In the genomic region with DNA sequence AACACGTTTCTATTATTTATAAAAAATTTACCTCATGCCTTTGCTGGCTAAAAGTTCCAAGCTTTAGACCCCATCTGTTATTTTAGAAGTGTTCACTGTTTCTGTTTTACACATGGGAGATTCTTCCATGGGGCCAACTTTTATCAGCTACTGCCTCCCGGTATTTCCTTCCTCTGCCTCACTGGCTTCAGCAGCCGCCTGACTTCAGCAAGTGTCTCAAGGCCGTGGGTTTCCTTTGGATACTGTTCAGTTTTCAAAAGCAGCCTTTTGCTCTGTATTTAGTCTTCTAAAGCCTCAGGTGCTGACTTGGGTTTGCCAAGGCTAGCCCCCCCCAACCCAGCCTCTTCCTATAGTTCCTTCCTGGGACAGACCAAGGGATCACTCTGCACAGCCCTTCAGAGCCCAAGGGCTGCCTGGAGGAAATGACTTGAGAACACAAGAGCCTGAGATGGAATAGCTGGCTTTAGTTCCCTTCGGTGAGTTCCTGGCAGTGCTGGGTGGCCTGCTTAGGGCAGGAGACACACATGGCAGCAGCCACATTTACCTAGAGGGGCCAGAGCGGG, we compare ENCODE assay signal across 15 mouse cellular contexts.
DNase-seq lines count a peak whose midpoint lies in the region; ATAC-seq and TF ChIP-seq lines count a peak whose summit lies in the region.
"Had no signal": no experiment of that assay in that cellular context is flagged by ENCODE, and none has a peak within 500 bp of the region (broad histone marks: within the 10 kb centered on the region; RNA-seq: fewer than 3 reads in every experiment).

No protein-coding gene starts in this region.

- H3K4me3 ChIP-seq in gastrocnemius, adult 2 months, result no peak overlapping the region
- no peak overlapping the region for H3K4me3 ChIP-seq in lung, embryonic 14.5 days (ENCODE audit: low read depth, low read length)
- no peak overlapping the region for H3K4me3 ChIP-seq in heart, postnatal 0 days (ENCODE audit: low read depth, low read length)
- H3K4me3 ChIP-seq in stomach, embryonic 15.5 days (replicated peaks), result no peak overlapping the region
- H3K4me3 ChIP-seq: erythroblast, embryonic 14.5 days; midbrain, embryonic 10.5 days; neural tube, embryonic 12.5 days had no signal

- no peaks in the 10 kb centered on the region for H3K9me3 ChIP-seq in lung, embryonic 14.5 days (ENCODE audit: low read depth, low read length)
- no peaks in the 10 kb centered on the region for H3K9me3 ChIP-seq in heart, postnatal 0 days (replicated peaks; ENCODE audit: control insufficient read depth, low read length)
- H3K9me3 ChIP-seq in stomach, embryonic 15.5 days, result no peaks in the 10 kb centered on the region
- H3K9me3 ChIP-seq: G1E; midbrain, embryonic 10.5 days; neural tube, embryonic 12.5 days had no signal

- intact Hi-C loops in gastrocnemius, adult 2 months (cut with DNase I), result no loop called here

- TF ChIP-seq EP300 in heart, postnatal 0 days (IDR thresholded peaks at IDR 0.05; ENCODE audit: low read depth), result no peak; the same call in 1 of the 2 replicates

- H3K4me2 ChIP-seq in lung, embryonic 14.5 days, result no peak overlapping the region
- H3K4me2 ChIP-seq in heart, postnatal 0 days (ENCODE audit: low read depth, low read length), result no peak overlapping the region
- H3K4me2 ChIP-seq in stomach, embryonic 15.5 days, result no peak overlapping the region
- H3K4me2 ChIP-seq: neural tube, embryonic 12.5 days had no signal

- no peak overlapping the region for H3K9ac ChIP-seq in lung, embryonic 14.5 days
- H3K9ac ChIP-seq in heart, postnatal 0 days (replicated peaks; ENCODE audit: low read depth, low read length), result no peak overlapping the region
- no peak overlapping the region for H3K9ac ChIP-seq in stomach, embryonic 15.5 days
- H3K9ac ChIP-seq: neural tube, embryonic 12.5 days had no signal

- no peaks in the 10 kb centered on the region for H3K36me3 ChIP-seq in lung, embryonic 14.5 days (ENCODE audit: insufficient read depth)
- no peaks in the 10 kb centered on the region for H3K36me3 ChIP-seq in heart, postnatal 0 days (replicated peaks; ENCODE audit: control insufficient read depth, insufficient read depth, low read length)
- H3K36me3 ChIP-seq in stomach, embryonic 15.5 days, result no peaks in the 10 kb centered on the region
- H3K36me3 ChIP-seq: G1E; midbrain, embryonic 10.5 days; neural tube, embryonic 12.5 days had no signal

- H3K4me1 ChIP-seq in lung, embryonic 14.5 days (ENCODE audit: insufficient read depth), result peaks cover 7% of the 10 kb centered on the region
- peaks cover 25% of the 10 kb centered on the region; the same call in 1 of the 2 replicates for H3K4me1 ChIP-seq in heart, postnatal 0 days (ENCODE audit: control insufficient read depth, insufficient read depth)
- H3K4me1 ChIP-seq in stomach, embryonic 15.5 days, result no peaks in the 10 kb centered on the region
- H3K4me1 ChIP-seq: neural tube, embryonic 12.5 days had no signal

- 69% methylated on average over 6 of the region's 6 CpGs for WGBS in lung, embryonic 14.5 days
- WGBS in heart, postnatal 0 days, result 62% methylated on average over 6 of the region's 6 CpGs
- WGBS in stomach, embryonic 15.5 days, result 80% methylated on average over 6 of the region's 6 CpGs

- no peak for DNase-seq in gastrocnemius, adult 2 months
- DNase-seq in gastrocnemius, postnatal 4 days (ENCODE audit: low spot score in 2 of 2), result no peak
- DNase-seq in lung, embryonic 14.5 days, result no peak
- no peak for DNase-seq in lung, postnatal 4 days
- DNase-seq in heart, postnatal 0 days (ENCODE audit: low spot score), result peak; percentile 62
- DNase-seq in gastrocnemius, postnatal 25 days, result no peak
- no peak for DNase-seq in ovary, adult 18-20 months (ENCODE audit: low spot score)
- DNase-seq: cerebellum, postnatal 25 days had no signal

- peak overlapping the region; percentile 83 for H3K27ac ChIP-seq in gastrocnemius, adult 2 months
- H3K27ac ChIP-seq in lung, embryonic 14.5 days (ENCODE audit: low read depth), result peak overlapping the region; percentile 84
- H3K27ac ChIP-seq in heart, postnatal 0 days (ENCODE audit: low read depth), result peak overlapping the region; percentile 88
- peak overlapping the region; percentile 9 for H3K27ac ChIP-seq in stomach, embryonic 15.5 days
- H3K27ac ChIP-seq: hindbrain, postnatal 0 days; midbrain, embryonic 10.5 days; neural tube, embryonic 12.5 days had no signal

- no peaks in the 10 kb centered on the region for H3K27me3 ChIP-seq in lung, embryonic 14.5 days (ENCODE audit: insufficient read depth, low read length)
- no peaks in the 10 kb centered on the region for H3K27me3 ChIP-seq in heart, postnatal 0 days (ENCODE audit: control insufficient read depth, insufficient read depth, low read length)
- H3K27me3 ChIP-seq in stomach, embryonic 15.5 days (replicated peaks), result no peaks in the 10 kb centered on the region
- H3K27me3 ChIP-seq: neural tube, embryonic 12.5 days had no signal

- no peak for ATAC-seq in lung, embryonic 14.5 days (ENCODE audit: insufficient read depth)
- ATAC-seq in heart, postnatal 0 days (ENCODE audit: insufficient read depth, low read depth), result no peak
- ATAC-seq in stomach, embryonic 15.5 days (ENCODE audit: insufficient read depth, low FRiP score, low read depth), result no peak
- ATAC-seq: activated CD4-positive, CD25-positive, alpha-beta regulatory T cell, adult 4 months; hindbrain, postnatal 0 days had no signal

- no peak for TF ChIP-seq CTCF in gastrocnemius, adult 2 months (IDR thresholded peaks at IDR 0.05)
- TF ChIP-seq CTCF in lung, embryonic 14.5 days (IDR thresholded peaks at IDR 0.05; ENCODE audit: low read depth), result no peak
- no peak for TF ChIP-seq CTCF in heart, postnatal 0 days (IDR thresholded peaks at IDR 0.05; ENCODE audit: low read depth)

Comparison
In these comparisons a context has a peak if more than half of its experiments do, and no peak if none do; other contexts are left out.
1. H3K27ac ChIP-seq: peak in every context shown above with its lines; median percentile 88 in heart, postnatal 0 days; 84 in lung, embryonic 14.5 days; 83 in gastrocnemius, adult 2 months; 9 in stomach, embryonic 15.5 days.